Mouse (Mus musculus): ENCODE measurements around the gene Bmp6.

DNA sequence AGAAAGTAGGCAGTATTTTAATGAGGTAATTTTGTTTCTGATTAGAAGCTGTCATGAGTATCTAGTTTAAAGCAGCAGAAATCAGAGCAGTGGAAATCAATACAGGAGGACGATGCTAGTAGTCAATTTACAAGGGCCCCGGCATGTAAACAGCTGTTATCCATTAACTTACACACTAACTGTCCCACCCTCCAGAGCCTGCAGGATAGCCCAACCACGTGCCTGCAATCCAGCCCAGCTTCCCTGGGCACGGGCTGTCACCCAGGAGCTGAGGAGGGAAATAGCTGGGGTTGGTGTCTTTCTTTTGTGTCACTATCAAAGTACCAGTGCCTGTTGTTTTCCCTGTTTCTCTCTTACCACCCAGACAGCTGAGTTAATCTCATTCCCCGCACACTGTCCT, 7.1 kb downstream of the Bmp6 start:
- TF ChIP-seq CTCF (IDR thresholded peaks at IDR 0.05; ENCODE audit: borderline replicate concordance, insufficient read depth, low read length) = no peak
- no peak for TF ChIP-seq POLR2A (IDR thresholded peaks at IDR 0.05; ENCODE audit: low read depth, low read length)
